In genomic region chr4:133424100-133424499, GRCm38 (mm10) we compare ENCODE assay signal across 8 mouse cellular contexts. TPM values are rescaled to one million over a fixed set of nuclear protein-coding genes. Genes with fewer than 3 reads are reported as not detected.
A peak's percentile ranks its signal among the peaks of the same experiment; 100 is the strongest.
DNase-seq lines count a peak whose midpoint lies in the region; ATAC-seq and TF ChIP-seq lines count a peak whose summit lies in the region.

No protein-coding gene starts in this region.

- H3K27me3 ChIP-seq in heart, embryonic 11.5 days (ENCODE audit: control insufficient read depth, insufficient read depth, low read length): no peaks in the 10 kb centered on the region
- no peaks in the 10 kb centered on the region for H3K27me3 ChIP-seq in forebrain, embryonic 16.5 days (replicated peaks; ENCODE audit: control insufficient read depth, insufficient read depth, low read length)
- no peaks in the 10 kb centered on the region for H3K27me3 ChIP-seq in hindbrain, postnatal 0 days (ENCODE audit: insufficient read depth, low read length)
- no peaks in the 10 kb centered on the region for H3K27me3 ChIP-seq in small intestine, adult 2 months (ENCODE audit: control insufficient read depth, insufficient read depth, low read length)

- DNase-seq in heart, adult 18-20 months: peak; percentile 70 to 81
- peak; percentile 72 for DNase-seq in cerebellum, adult 8-10 months
- peak; percentile 91 for DNase-seq in hindbrain, postnatal 0 days (ENCODE audit: low spot score)
- DNase-seq in left cerebral cortex, adult 11 months (ENCODE audit: low spot score): peak; percentile 65

- peak; percentile 98 for TF ChIP-seq CTCF in hindbrain, postnatal 0 days (IDR thresholded peaks at IDR 0.05; ENCODE audit: low read depth)
- TF ChIP-seq CTCF in small intestine, adult 2 months (IDR thresholded peaks at IDR 0.05; ENCODE audit: extremely low read depth, insufficient read length, insufficient replicate concordance, low read depth, low read length): peak; percentile 71; the same call in 1 of the 2 replicates

- WGBS in heart, embryonic 11.5 days (ENCODE audit: insufficient replicate concordance): 33% methylated on average over 4 of the region's 4 CpGs
- WGBS in forebrain, embryonic 16.5 days: 31% methylated on average over 4 of the region's 4 CpGs
- 40% methylated on average over 4 of the region's 4 CpGs for WGBS in hindbrain, postnatal 0 days
- WGBS in small intestine, adult 2 months: 45% methylated on average over 4 of the region's 4 CpGs

- H3K4me1 ChIP-seq in heart, embryonic 11.5 days (ENCODE audit: control insufficient read depth, insufficient read depth, low read length): no peaks in the 10 kb centered on the region
- no peaks in the 10 kb centered on the region for H3K4me1 ChIP-seq in forebrain, embryonic 16.5 days (replicated peaks; ENCODE audit: control insufficient read depth, insufficient read depth, low read length)
- H3K4me1 ChIP-seq in hindbrain, postnatal 0 days (ENCODE audit: insufficient read depth, low read length): no peaks in the 10 kb centered on the region
- H3K4me1 ChIP-seq in small intestine, adult 2 months (ENCODE audit: control insufficient read depth, insufficient read depth, insufficient read length, low read length): no peaks in the 10 kb centered on the region

- no peaks in the 10 kb centered on the region for H3K9me3 ChIP-seq in heart, embryonic 11.5 days (replicated peaks; ENCODE audit: control insufficient read depth, low read length)
- no peaks in the 10 kb centered on the region for H3K9me3 ChIP-seq in forebrain, embryonic 16.5 days (ENCODE audit: control insufficient read depth, low read length)
- H3K9me3 ChIP-seq in hindbrain, postnatal 0 days (ENCODE audit: low read length): no peaks in the 10 kb centered on the region

- no peak overlapping the region for H3K4me3 ChIP-seq in heart, embryonic 11.5 days (ENCODE audit: low read depth, low read length)
- H3K4me3 ChIP-seq in forebrain, embryonic 16.5 days (replicated peaks; ENCODE audit: low read length): no peak overlapping the region
- no peak overlapping the region for H3K4me3 ChIP-seq in hindbrain, postnatal 0 days (ENCODE audit: low read length)
- no peak overlapping the region for H3K4me3 ChIP-seq in small intestine, adult 2 months (ENCODE audit: low read depth, low read length)

- no peak overlapping the region for H3K9ac ChIP-seq in heart, embryonic 11.5 days (ENCODE audit: low read depth, low read length)
- no peak overlapping the region for H3K9ac ChIP-seq in forebrain, embryonic 16.5 days (replicated peaks; ENCODE audit: low read depth, low read length)
- no peak overlapping the region for H3K9ac ChIP-seq in hindbrain, postnatal 0 days (replicated peaks; ENCODE audit: low read length)

- no peak overlapping the region for H3K4me2 ChIP-seq in heart, embryonic 11.5 days
- no peak overlapping the region for H3K4me2 ChIP-seq in forebrain, embryonic 16.5 days (ENCODE audit: low read length)
- no peak overlapping the region for H3K4me2 ChIP-seq in hindbrain, postnatal 0 days (ENCODE audit: low read depth, low read length)

- no peak for ATAC-seq in heart, embryonic 11.5 days (replicated peaks; ENCODE audit: insufficient number of reproducible peaks, low FRiP score, low TSS enrichment)
- peak; percentile 49 for ATAC-seq in forebrain, embryonic 16.5 days
- ATAC-seq in hindbrain, postnatal 0 days: peak; percentile 62
- ATAC-seq in megakaryocyte progenitor cell, adult 5-6 weeks (replicated peaks; ENCODE audit: poor library complexity): peak; percentile 80

- peaks cover 18% of the 10 kb centered on the region for H3K36me3 ChIP-seq in heart, embryonic 11.5 days (ENCODE audit: control insufficient read depth, insufficient read depth, low read length)
- H3K36me3 ChIP-seq in forebrain, embryonic 16.5 days (ENCODE audit: control insufficient read depth, insufficient read depth): no peaks in the 10 kb centered on the region; the same call in none of the 2 replicates
- H3K36me3 ChIP-seq in hindbrain, postnatal 0 days (ENCODE audit: insufficient read depth, low read length): peaks cover 12% of the 10 kb centered on the region; the same call in 1 of the 2 replicates
- H3K36me3 ChIP-seq in small intestine, adult 2 months (ENCODE audit: control insufficient read depth, insufficient read depth, low read length): peaks cover 34% of the 10 kb centered on the region

- TF ChIP-seq POLR2A in small intestine, adult 2 months (IDR thresholded peaks at IDR 0.05; ENCODE audit: low read depth, low read length): no peak

- no peak overlapping the region for H3K27ac ChIP-seq in heart, embryonic 11.5 days (ENCODE audit: low read depth, low read length)
- no peak overlapping the region for H3K27ac ChIP-seq in forebrain, embryonic 16.5 days (ENCODE audit: low read length)
- no peak overlapping the region for H3K27ac ChIP-seq in hindbrain, postnatal 0 days
- H3K27ac ChIP-seq in small intestine, adult 2 months (ENCODE audit: insufficient read depth, low read depth, low read length): no peak overlapping the region

RNA-seq across cellular contexts. Expression of gene Slc9a1, which starts 54.6 kb away (rescaled TPM):
- total RNA-seq in heart, adult 18-20 months (2021): 10 to 100 TPM; 17.6 to 19.6 TPM
- polyA plus RNA-seq in heart, embryonic 11.5 days (2014; fragmentation: Nextera tagmentation; extraction: Ambion mirVana): 4.8 and 7.0 TPM in 2 replicates
- polyA plus RNA-seq in forebrain, embryonic 16.5 days (2015; fragmentation: Nextera tagmentation; extraction: Ambion mirVana): 8.1 and 10.7 TPM in 2 replicates
- total RNA-seq in hindbrain, postnatal 0 days (2014; rRNA removed): 21.2 and 21.7 TPM in 2 replicates
- 8.2 and 10.1 TPM in 2 replicates for polyA plus RNA-seq in hindbrain, postnatal 0 days (2015; fragmentation: Nextera tagmentation; extraction: Ambion mirVana)
- 15.1 and 16.1 TPM in 2 replicates for total RNA-seq in megakaryocyte progenitor cell, adult 5-6 weeks (2015)
- total RNA-seq in megakaryocyte progenitor cell, adult 5-6 weeks (2017): 6.3 and 7.3 TPM in 2 replicates
- polyA plus RNA-seq in small intestine, adult 2 months (2012; rRNA removed): 35.4 and 46.3 TPM in 2 replicates

RNA-seq across cellular contexts. Expression of gene Tent5b, which starts 55.8 kb away (rescaled TPM):
- 1 to 10 TPM; 2.0 to 3.5 TPM for total RNA-seq in heart, adult 18-20 months (2021)
- 0.47 and 0.83 TPM in 2 replicates for polyA plus RNA-seq in heart, embryonic 11.5 days (2014; fragmentation: Nextera tagmentation; extraction: Ambion mirVana)
- polyA plus RNA-seq in forebrain, embryonic 16.5 days (2015; fragmentation: Nextera tagmentation; extraction: Ambion mirVana): 0.09 and 0.14 TPM in 2 replicates
- total RNA-seq in hindbrain, postnatal 0 days (2014; rRNA removed): 1.3 and 3.6 TPM in 2 replicates
- 0.49 and 0.55 TPM in 2 replicates for polyA plus RNA-seq in hindbrain, postnatal 0 days (2015; fragmentation: Nextera tagmentation; extraction: Ambion mirVana)
- 0.15 TPM in 1 of 2 replicates, not detected in the other for total RNA-seq in megakaryocyte progenitor cell, adult 5-6 weeks (2015)
- total RNA-seq in megakaryocyte progenitor cell, adult 5-6 weeks (2017): not detected in 2 replicates
- 1.8 and 2.1 TPM in 2 replicates for polyA plus RNA-seq in small intestine, adult 2 months (2012; rRNA removed)
